Mouse (Mus musculus) myocyte (in vitro differentiated cells): ENCODE data around the gene Erbb2.
A peak's percentile ranks its signal among the peaks of the same experiment; 100 is the strongest.

ENCODE experiments used
- E2F4 ChIP-seq: IDR thresholded peaks from one replicate; pipeline ENCODE4 v1.6.1; 2011; ENCODE audit warnings: mild to moderate bottlenecking, control low read depth, moderate library complexity; ENCODE audit not compliant: insufficient read depth
- MAX ChIP-seq: IDR thresholded peaks from one replicate; pipeline ENCODE4 v1.6.1; 2011; ENCODE audit warnings: low read depth, mild to moderate bottlenecking, control low read depth
- MYOD1 ChIP-seq, 3 experiments: IDR thresholded peaks; one replicate each; pipeline ENCODE4 v1.6.1; 2011; ENCODE audit warnings: control low read depth in 2 of 3, low read depth in 2 of 3, mild to moderate bottlenecking in 2 of 3, moderate library complexity in 1 of 3; ENCODE audit not compliant: insufficient read length in 2 of 3, control insufficient read depth in 1 of 3
- MYOG ChIP-seq, 3 experiments: IDR thresholded peaks; one replicate each; pipeline ENCODE4 v1.6.1; 2011; ENCODE audit warnings: control low read depth in 2 of 3, low read depth in 2 of 3, mild to moderate bottlenecking in 2 of 3; ENCODE audit not compliant: insufficient read length in 2 of 3, control insufficient read depth in 1 of 3, insufficient read depth in 1 of 3
- POLR2A ChIP-seq: IDR thresholded peaks from one replicate; pipeline ENCODE4 v1.6.1; 2011; ENCODE audit warnings: low read depth, mild to moderate bottlenecking, control low read depth, moderate library complexity; ENCODE audit not compliant: insufficient read length
- POLR2AphosphoS2 ChIP-seq: IDR thresholded peaks from one replicate; pipeline ENCODE4 v1.6.1; 2011; ENCODE audit warnings: low read depth, control low read depth; ENCODE audit not compliant: insufficient read length
- TCF12 ChIP-seq: IDR thresholded peaks from one replicate; pipeline ENCODE4 v1.6.1; 2011; ENCODE audit warnings: mild to moderate bottlenecking, control low read depth; ENCODE audit not compliant: poor library complexity, insufficient read depth, severe bottlenecking
- TCF3 ChIP-seq: IDR thresholded peaks from one replicate; pipeline ENCODE4 v1.6.1; 2011; ENCODE audit warnings: low read depth, control low read depth; ENCODE audit not compliant: insufficient read length
- USF1 ChIP-seq: IDR thresholded peaks from one replicate; pipeline ENCODE4 v1.6.1; 2011; ENCODE audit warnings: low read depth, mild to moderate bottlenecking, control low read depth, moderate library complexity

DNA sequence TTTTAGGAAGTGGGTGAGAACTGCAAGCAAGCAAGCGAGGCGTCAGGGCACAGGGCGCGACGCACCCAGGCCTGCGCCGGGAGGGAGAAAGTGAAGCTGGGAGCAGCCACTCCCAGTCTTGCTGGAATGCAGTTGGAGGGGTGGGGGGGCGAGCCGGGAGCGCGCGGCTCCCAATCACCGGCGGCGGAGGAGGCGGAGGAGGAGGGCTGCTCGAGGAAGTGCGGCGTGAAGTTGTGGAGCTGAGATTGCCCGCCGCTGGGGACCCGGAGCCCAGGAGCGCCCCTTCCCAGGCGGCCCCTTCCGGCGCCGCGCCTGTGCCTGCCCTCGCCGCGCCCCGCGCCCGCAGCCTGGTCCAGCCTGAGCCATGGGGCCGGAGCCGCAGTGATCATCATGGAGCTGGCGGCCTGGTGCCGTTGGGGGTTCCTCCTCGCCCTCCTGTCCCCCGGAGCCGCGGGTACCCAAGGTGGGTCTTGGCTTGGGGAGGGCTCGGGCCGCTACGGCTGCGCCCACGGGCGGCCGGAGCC, at the start of gene Erbb2:
- TF ChIP-seq POLR2AphosphoS2, result peak; percentile 92
- TF ChIP-seq E2F4, result no peak
- TF ChIP-seq MAX, result no peak
- TF ChIP-seq TCF12, result no peak
- no peak for TF ChIP-seq TCF3
- peak; percentile 86 for TF ChIP-seq POLR2A
- TF ChIP-seq MYOD1 (IDR thresholded peaks at IDR 0.05; ENCODE audit: control insufficient read depth in 1 of 3, insufficient read length in 2 of 3, low read depth in 2 of 3), result peak in 1 of 3 experiments; percentile 3
- no peak for TF ChIP-seq USF1
- TF ChIP-seq MYOG (IDR thresholded peaks at IDR 0.05; ENCODE audit: control insufficient read depth in 1 of 3, insufficient read depth in 1 of 3, insufficient read length in 2 of 3, low read depth in 2 of 3), result peak in 1 of 3 experiments; percentile 10
